Mouse (Mus musculus) right cerebral cortex, postnatal 25 days (tissue): ENCODE results near the gene Slc6a9.
A peak's percentile ranks its signal among the peaks of the same experiment; 100 is the strongest.

Source experiments
- DNase-seq: peaks from one replicate; pipeline ENCODE4 v3.0.0; 2022

Slc6a9 gene

GRCm38 (mm10) chr4:117834457-117834844 is at the start of gene Slc6a9:
Gene Slc6a9, plus strand, starts transcription at chr4:117834506.
- no peak for DNase-seq

- DNase-seq: no peak
These were observed 47.3 kb upstream of the Slc6a9 start for GRCm38 (mm10) chr4:117786963-117787362.

DNA sequence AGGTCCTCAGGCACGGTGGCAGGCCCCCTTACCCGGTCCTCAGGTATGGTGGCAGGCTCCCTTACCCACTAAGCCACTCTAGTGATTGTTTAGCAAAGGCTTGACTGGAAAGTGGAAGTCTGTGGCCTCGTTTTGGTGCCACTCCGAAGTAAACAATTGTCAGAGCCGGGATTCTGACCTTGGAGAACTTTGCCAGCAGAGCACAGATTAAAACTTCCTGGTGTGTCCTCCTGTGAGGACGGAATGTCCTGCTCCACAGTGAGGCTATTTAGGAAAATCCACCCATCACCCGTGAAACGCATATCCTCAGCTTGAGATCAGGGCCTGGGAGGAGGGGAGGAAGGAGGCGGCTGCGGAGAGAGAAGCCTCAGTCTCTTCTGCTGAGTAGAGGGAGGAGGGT is 46.0 kb upstream of the Slc6a9 start:
- no peak for DNase-seq

GRCm38 (mm10) chr4:117799904-117800303 is 34.4 kb upstream of the Slc6a9 start:
- DNase-seq: no peak

DNA sequence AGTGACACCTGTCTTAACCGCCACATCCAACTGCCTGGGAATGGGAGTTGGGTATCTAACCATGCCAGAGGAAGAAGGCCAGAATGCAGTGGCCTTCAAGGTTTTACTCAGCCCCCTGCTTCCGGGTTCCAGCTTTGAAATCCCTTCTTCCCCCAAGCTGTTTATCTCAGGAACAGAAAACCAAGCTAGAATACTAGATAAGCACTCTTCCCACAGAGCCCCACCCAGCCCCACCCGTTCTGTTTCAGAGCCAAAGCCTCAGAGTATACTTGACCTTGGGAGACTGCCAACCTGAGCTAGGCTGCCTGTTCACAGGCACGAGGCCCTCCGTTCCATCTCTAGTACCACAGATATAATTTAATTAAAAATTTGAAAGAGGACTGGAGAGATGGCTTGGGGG is 27.3 kb upstream of the Slc6a9 start:
- no peak for DNase-seq

DNA sequence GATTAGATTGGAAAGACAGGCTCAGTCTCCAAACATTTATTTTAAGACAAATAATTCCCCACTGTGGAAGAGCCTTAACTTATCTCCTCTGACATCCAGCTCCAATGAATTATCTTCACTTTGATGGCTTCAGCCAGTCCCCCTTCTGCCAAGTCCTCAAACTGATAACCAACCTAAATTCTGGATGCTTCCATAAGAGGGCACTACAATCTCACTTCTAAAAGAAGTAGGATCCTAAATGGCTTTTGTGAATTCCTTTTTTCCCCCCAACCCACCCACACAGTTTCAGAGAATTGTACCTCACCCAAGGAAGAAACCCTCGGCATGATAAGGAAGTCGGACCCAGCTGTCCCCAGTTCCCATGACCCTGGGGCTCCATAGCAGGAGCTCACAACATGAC is 23.4 kb upstream of the Slc6a9 start:
- DNase-seq: no peak

GRCm38 (mm10) chr4:117813591-117814192 is 20.6 kb upstream of the Slc6a9 start:
- no peak for DNase-seq

DNA sequence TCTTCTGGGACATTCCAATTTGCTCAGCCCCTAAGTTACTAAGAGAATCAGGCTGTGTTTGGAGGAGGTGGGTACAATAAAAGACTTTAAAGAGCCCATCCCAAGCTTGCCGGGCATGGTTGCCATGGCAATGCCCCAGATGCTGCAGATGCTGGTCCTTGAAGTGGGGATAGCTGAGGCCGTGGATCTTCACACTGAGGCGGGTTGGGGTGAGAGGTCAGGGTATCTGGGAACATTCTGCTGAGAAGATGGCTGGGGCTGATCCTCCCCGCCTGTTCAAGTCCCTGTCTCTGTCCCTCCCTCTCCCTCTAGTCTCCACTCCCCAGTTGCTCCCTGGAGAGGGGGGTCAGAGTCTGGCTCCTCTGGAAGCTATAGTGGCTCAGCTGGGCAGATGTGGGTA is 20.0 kb upstream of the Slc6a9 start:
- DNase-seq: no peak

DNA sequence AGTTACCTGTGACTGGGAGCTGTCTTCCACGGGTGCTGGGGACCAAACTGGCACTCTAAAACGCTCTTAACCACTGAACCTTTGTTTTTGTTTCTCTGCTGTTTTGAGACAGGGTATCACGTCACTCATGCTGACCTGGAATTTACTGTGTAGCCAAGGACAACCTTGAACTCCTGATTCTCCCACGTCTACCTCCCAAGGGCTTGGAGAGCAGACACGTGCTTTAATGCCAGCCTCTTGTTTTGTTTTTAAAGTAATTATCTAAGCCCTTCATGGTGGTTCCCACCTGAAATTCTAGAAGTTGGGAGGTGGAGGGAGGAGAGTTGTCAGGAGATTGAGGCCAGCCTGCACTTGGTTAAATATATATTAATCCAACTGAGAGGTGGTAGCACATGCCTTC is 17.5 kb upstream of the Slc6a9 start:
- no peak for DNase-seq

GRCm38 (mm10) chr4:117818032-117818431 is 16.3 kb upstream of the Slc6a9 start:
- DNase-seq: no peak

DNA sequence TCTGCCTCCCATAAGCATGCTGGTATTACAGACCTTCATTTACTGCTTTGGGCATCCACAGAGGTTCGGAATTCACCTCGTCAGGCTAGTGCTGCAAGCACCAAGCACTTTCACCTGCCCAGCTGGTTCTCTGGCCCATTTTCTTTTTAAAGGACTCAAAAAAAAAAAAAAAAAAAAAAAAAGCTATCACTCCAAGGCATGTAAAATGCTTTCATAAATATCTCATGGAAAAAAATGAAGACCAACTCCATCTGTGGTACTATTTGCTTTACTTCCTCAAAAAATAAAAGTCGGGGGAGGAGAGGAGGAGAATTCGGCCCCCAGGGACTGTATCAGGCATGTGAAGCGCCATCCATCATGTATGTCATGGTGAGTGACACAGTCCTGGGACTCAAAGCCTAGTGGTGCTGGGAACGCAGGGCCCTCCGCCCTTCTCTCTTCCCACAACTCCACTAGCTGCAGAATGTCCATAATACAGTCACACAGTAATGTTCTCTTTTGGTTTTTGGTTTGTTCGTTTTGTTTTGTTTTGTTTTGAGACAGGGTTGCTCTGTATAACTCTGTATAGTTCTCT is 5.6 kb upstream of the Slc6a9 start:
- DNase-seq: no peak

DNA sequence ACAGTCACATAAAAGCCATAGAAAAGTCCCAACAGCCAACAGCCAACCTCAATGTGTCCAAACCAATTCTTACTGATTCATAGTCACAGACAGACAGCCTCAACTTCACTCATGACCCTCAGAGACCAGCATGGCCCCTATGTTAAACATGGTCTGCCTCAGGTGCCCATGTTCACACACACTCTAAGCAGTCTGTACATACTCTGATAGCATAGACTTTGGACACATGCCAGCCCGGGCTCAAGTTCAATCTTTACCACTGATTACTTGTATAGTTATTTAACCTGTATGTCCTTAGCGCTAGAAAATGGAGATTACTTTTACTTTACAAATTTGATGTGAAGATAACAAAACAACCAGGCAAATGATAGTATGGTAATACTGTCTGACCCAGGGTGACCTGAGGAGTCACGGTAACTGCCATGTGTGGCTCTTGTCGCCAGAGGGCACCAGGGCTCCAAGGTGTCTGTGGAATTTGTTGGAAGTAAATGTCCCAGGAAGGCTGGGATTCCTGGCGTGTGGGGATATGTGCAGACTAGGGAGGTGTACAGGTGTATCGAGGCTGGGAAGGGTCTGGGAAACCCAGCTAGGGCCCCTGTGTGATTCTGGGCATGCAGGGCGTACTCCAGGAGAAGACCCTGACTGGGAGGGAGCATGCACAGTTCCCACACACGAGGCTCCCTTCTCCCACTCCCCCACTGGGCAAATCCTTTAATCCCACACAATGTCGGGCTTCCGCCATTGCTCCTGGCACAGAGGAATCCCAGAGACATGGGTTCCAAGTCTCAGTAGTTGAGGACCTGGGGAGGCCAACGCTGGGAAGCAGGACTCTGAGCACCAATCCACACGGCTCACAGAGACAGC is 4.8 kb upstream of the Slc6a9 start:
- no peak for DNase-seq

- DNase-seq: no peak
These were observed 4.2 kb upstream of the Slc6a9 start for GRCm38 (mm10) chr4:117830124-117830551.

GRCm38 (mm10) chr4:117830801-117831200 is 3.5 kb upstream of the Slc6a9 start:
- no peak for DNase-seq

DNA sequence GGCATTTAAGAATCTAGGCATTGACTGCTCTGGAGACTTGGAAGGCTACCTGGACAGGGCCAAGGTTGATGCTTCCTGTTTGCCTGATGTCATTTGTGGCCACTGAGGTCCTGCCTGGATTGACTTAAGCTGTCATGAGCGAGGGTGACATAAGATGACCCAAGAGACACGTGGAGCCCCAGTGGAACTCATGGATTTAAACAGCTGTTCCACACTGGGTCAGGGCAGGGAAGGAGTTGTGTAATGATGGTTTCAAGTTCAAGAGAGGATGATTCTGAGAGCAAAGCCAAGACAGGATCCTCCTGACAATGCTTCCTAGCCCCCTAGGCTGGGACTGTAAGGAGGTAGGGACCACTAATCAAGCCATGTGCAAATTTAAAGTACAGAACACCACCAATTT is 2.8 kb upstream of the Slc6a9 start:
- no peak for DNase-seq

GRCm38 (mm10) chr4:117831920-117832691 is 2.2 kb upstream of the Slc6a9 start:
- no peak for DNase-seq

- peak; percentile 69 for DNase-seq
These were observed 682 bp downstream of the Slc6a9 start for GRCm38 (mm10) chr4:117834845-117835530.

GRCm38 (mm10) chr4:117835531-117836111 is 1.3 kb downstream of the Slc6a9 start:
- peak; percentile 72 for DNase-seq

- DNase-seq: peak; percentile 90
These were observed 2.0 kb downstream of the Slc6a9 start for GRCm38 (mm10) chr4:117836204-117836767.

DNA sequence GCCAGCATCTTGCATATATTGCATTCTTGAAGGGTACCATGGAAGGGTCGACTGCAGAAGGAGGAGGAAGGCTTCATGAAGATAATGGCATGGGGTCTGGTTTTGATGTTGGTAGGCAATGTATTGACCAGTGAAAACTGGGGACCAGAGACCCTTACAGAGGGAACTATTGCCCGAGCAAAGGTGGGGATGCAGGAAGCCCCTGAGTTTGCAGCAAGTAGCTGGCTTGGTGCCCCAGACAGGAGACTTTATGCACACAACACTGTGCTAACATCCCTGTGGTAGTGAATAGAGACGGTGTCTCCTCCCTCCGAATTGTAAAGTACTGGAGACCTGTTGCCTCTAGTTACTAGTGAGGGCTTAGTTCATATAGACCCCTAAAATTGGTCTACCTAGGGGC is 3.0 kb downstream of the Slc6a9 start:
- no peak for DNase-seq

- no peak for DNase-seq
These were observed 5.1 kb downstream of the Slc6a9 start for GRCm38 (mm10) chr4:117839366-117839765.

DNA sequence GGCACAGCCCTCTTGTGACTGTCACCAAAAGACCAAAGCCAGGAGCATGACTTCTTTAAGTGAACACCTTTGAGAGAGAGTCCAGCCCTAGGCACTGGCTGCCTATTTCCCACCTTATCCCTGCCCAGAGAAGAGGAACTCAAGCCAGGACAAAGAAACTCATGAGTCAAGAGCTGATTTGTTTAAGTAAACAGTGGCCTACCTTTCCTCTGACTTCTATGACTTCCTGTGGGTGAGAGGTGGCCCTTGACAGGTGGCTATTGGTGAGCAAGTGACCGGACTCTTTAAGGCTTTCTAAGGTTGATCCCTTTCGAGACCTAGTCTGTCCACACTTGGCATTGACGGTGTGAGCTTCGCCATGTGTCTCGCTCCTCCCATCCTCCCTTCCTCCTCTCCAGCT is 6.5 kb downstream of the Slc6a9 start:
- DNase-seq: no peak
